Comparison of ENCODE assay signal across 9 mouse cellular contexts in genomic region chr6:128234206-128234605, GRCm38 (mm10).
A peak's percentile ranks its signal among the peaks of the same experiment; 100 is the strongest.
DNase-seq lines count a peak whose midpoint lies in the region; ATAC-seq and TF ChIP-seq lines count a peak whose summit lies in the region.
"Had no signal": no experiment of that assay in that cellular context is flagged by ENCODE, and none has a peak within 500 bp of the region (broad histone marks: within the 10 kb centered on the region; RNA-seq: fewer than 3 reads in every experiment).

No protein-coding gene starts in this region.

- H3K4me1 ChIP-seq in embryonic facial prominence, embryonic 10.5 days = peaks cover 14% of the 10 kb centered on the region
- H3K4me1 ChIP-seq in liver, embryonic 14.5 days (replicated peaks; ENCODE audit: control insufficient read depth in 2 of 2, insufficient read depth in 2 of 2, low read length in 1 of 2) = no peaks in the 10 kb centered on the region; a peak in 1 of 4 replicates
- no peaks in the 10 kb centered on the region for H3K4me1 ChIP-seq in neural tube, embryonic 15.5 days
- H3K4me1 ChIP-seq: lung, embryonic 15.5 days had no signal

- H3K9me3 ChIP-seq in embryonic facial prominence, embryonic 10.5 days = no peaks in the 10 kb centered on the region
- H3K9me3 ChIP-seq in liver, embryonic 14.5 days (ENCODE audit: control insufficient read depth, low read length) = no peaks in the 10 kb centered on the region
- no peaks in the 10 kb centered on the region for H3K9me3 ChIP-seq in neural tube, embryonic 15.5 days (replicated peaks)
- H3K9me3 ChIP-seq: lung, embryonic 15.5 days had no signal

- no peak for TF ChIP-seq EP300 in liver, embryonic 14.5 days (IDR thresholded peaks at IDR 0.05; ENCODE audit: low read depth)

- H3K27me3 ChIP-seq in embryonic facial prominence, embryonic 10.5 days (replicated peaks; ENCODE audit: low read depth, poor library complexity, severe bottlenecking) = no peaks in the 10 kb centered on the region
- H3K27me3 ChIP-seq in liver, embryonic 14.5 days (ENCODE audit: control insufficient read depth, insufficient read depth, low read length) = no peaks in the 10 kb centered on the region
- H3K27me3 ChIP-seq in neural tube, embryonic 15.5 days (replicated peaks) = no peaks in the 10 kb centered on the region
- H3K27me3 ChIP-seq: lung, embryonic 15.5 days had no signal

- peak; percentile 33 to 56 for DNase-seq in layer of hippocampus, postnatal 10 days (ENCODE audit: low spot score in 2 of 2)
- no peak for DNase-seq in layer of hippocampus, adult 9-11 months
- peak; percentile 65 for DNase-seq in R1 (ENCODE audit: low read depth, low spot score)
- peak; percentile 40 for DNase-seq in embryonic facial prominence, embryonic 10.5 days (ENCODE audit: low spot score)
- DNase-seq in induced T-regulatory cell, adult 2 months (ENCODE audit: low read depth) = peak; percentile 29
- no peak for DNase-seq in liver, embryonic 14.5 days (ENCODE audit: low read depth in 3 of 3, low spot score in 3 of 3)
- DNase-seq in thymus, postnatal 36 days = no peak

- no peak overlapping the region for H3K4me3 ChIP-seq in embryonic facial prominence, embryonic 10.5 days
- H3K4me3 ChIP-seq in liver, embryonic 14.5 days (ENCODE audit: insufficient read depth in 1 of 2, low read depth in 2 of 2, low read length in 2 of 2) = no peak overlapping the region
- no peak overlapping the region for H3K4me3 ChIP-seq in neural tube, embryonic 15.5 days (replicated peaks)
- H3K4me3 ChIP-seq: lung, embryonic 15.5 days had no signal

- H3K27ac ChIP-seq in embryonic facial prominence, embryonic 10.5 days (replicated peaks) = no peak overlapping the region
- H3K27ac ChIP-seq in liver, embryonic 14.5 days = no peak overlapping the region
- H3K27ac ChIP-seq in neural tube, embryonic 15.5 days (replicated peaks) = no peak overlapping the region
- H3K27ac ChIP-seq: lung, embryonic 15.5 days had no signal

- 33% methylated on average over 5 of the region's 5 CpGs for WGBS in embryonic facial prominence, embryonic 10.5 days
- WGBS in liver, embryonic 14.5 days (ENCODE audit: insufficient replicate concordance) = 29% methylated on average over 5 of the region's 5 CpGs
- 36% methylated on average over 5 of the region's 5 CpGs for WGBS in neural tube, embryonic 15.5 days

- no peak overlapping the region for H3K9ac ChIP-seq in liver, embryonic 14.5 days (replicated peaks)
- H3K9ac ChIP-seq in neural tube, embryonic 15.5 days (replicated peaks) = no peak overlapping the region
- H3K9ac ChIP-seq: lung, embryonic 15.5 days had no signal

- H3K36me3 ChIP-seq in embryonic facial prominence, embryonic 10.5 days (replicated peaks) = no peaks in the 10 kb centered on the region
- no peaks in the 10 kb centered on the region for H3K36me3 ChIP-seq in liver, embryonic 14.5 days (replicated peaks; ENCODE audit: control insufficient read depth, insufficient read depth, low read depth)
- no peaks in the 10 kb centered on the region for H3K36me3 ChIP-seq in neural tube, embryonic 15.5 days
- H3K36me3 ChIP-seq: lung, embryonic 15.5 days had no signal

- no peak overlapping the region for H3K4me2 ChIP-seq in liver, embryonic 14.5 days (ENCODE audit: low read depth)
- no peak overlapping the region for H3K4me2 ChIP-seq in neural tube, embryonic 15.5 days
- H3K4me2 ChIP-seq: lung, embryonic 15.5 days had no signal

- TF ChIP-seq CTCF in liver, embryonic 14.5 days (IDR thresholded peaks at IDR 0.05; ENCODE audit: low read depth) = peak; percentile 61

- no peak for ATAC-seq in liver, embryonic 14.5 days (ENCODE audit: insufficient read depth)
- ATAC-seq in neural tube, embryonic 15.5 days (ENCODE audit: low FRiP score) = peak; percentile 78

Comparison
In these comparisons a context has a peak if more than half of its experiments do, and no peak if none do; other contexts are left out.
1. DNase-seq: peak in layer of hippocampus, postnatal 10 days (2 of 2), R1 (single experiment), embryonic facial prominence, embryonic 10.5 days (single experiment) and induced T-regulatory cell, adult 2 months (single experiment); none in layer of hippocampus, adult 9-11 months (single experiment), liver, embryonic 14.5 days (0 of 3) and thymus, postnatal 36 days (0 of 2).